Mouse (Mus musculus): ENCODE data around the gene Mga. TPM values are rescaled to one million over a fixed set of nuclear protein-coding genes. Genes with fewer than 3 reads are reported as not detected.

Mga gene
- 67.1 TPM for polyA plus RNA-seq (2017; shearing (Covaris generic))

GRCm38 (mm10) chr2:119897090-119897732, at the start of gene Mga:
Gene Mga (plus strand): TSS chr2:119897228.

GRCm38 (mm10) chr2:119972537-119972879, 75.5 kb downstream of the Mga start, which contains the start of gene Mapkbp1:
Gene Mapkbp1 (plus strand): TSS chr2:119972699.

Other genes with a start within 250 kb of the Mga start
- 42.4 TPM for gene Ndufaf1, start 234.4 kb upstream of the Mga start, polyA plus RNA-seq (2017; shearing (Covaris generic))
- 35.7 TPM for gene Rtf1, start 222.2 kb upstream of the Mga start, polyA plus RNA-seq (2017; shearing (Covaris generic))
- not detected for gene Itpka, start 154.9 kb upstream of the Mga start, polyA plus RNA-seq (2017; shearing (Covaris generic))
- gene Ltk, start 136.8 kb upstream of the Mga start, polyA plus RNA-seq (2017; shearing (Covaris generic)): not detected
- gene Rpap1, start 109.7 kb upstream of the Mga start, polyA plus RNA-seq (2017; shearing (Covaris generic)): 44.4 TPM
- 3.0 TPM for gene Tyro3, start 99.5 kb upstream of the Mga start, polyA plus RNA-seq (2017; shearing (Covaris generic))
- 10.6 TPM for gene Mapkbp1, start 75.5 kb downstream of the Mga start, polyA plus RNA-seq (2017; shearing (Covaris generic))
- gene Jmjd7, start 130.3 kb downstream of the Mga start, polyA plus RNA-seq (2017; shearing (Covaris generic)): 21.1 TPM
- 6.8 TPM for gene Gm28042, start 130.3 kb downstream of the Mga start, polyA plus RNA-seq (2017; shearing (Covaris generic))
- gene Pla2g4b, start 136.2 kb downstream of the Mga start, polyA plus RNA-seq (2017; shearing (Covaris generic)): 4.4 TPM